Mouse (Mus musculus): ENCODE measurements around the gene Drosha. TPM values are rescaled to one million over a fixed set of nuclear protein-coding genes. Genes with fewer than 3 reads are reported as not detected.
"Not testable (repeated sequence)": the region's sequence is repeated elsewhere in the genome, so short reads cannot be mapped to it uniquely, and the experiment has no call there.

The Drosha gene
- polyA plus RNA-seq, 1 experiment from 2014 or later = 71.3 TPM

DNA sequence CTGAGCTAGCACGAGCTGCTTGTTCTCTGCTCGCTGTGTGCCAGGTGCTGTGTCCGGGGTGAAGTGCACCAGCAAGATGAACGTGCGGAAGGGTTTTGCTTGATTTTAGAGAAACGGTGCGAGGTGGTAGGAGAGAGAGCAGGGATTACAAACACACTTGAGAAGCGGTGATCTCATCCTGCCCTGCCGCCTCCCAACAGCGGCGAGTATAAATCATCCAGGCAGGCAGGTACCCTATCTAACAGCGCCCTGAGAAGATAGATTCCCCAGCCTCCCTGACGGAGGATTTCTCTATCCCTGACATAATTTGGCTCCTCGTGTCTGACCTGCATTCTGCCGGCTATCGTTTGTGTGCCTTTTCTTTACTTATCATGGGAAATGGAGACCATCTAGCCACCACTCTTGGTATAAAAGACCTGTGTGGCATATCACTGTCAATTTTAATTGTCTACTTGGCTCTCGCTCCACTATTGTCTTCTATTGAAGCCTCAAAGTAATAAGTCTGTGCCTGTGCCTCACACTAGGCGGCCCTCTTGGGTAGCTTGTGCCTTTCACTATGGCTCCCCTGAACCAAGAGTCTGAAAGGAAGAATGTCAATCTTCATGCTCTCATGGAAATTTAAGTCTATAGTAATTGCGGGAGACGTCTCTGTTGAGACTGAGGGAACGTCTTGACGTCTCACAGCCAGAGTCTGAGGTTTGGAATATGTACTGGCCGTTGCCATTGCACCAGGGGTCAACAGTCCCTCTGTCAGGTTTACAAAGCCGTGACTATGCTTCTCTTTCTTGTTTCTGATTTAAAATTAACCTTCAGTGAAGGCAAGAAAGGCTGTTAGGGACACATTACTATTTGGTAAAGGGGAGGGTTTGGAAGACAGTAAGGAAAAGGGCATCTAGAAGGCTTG is 95.6 kb downstream of the Drosha start:
- Histone ChIP-seq H3K4me2 (replicated peaks) (no peak overlapping the region), H3K9me3 (no peaks in the 10 kb centered on the region), H3K27ac (replicated peaks) (no peak overlapping the region), H3K27me3 (no peaks in the 10 kb centered on the region), H3K4me1 (no peaks in the 10 kb centered on the region), H3K9ac (replicated peaks) (no peak overlapping the region), H3K4me3 (no peak overlapping the region), H3K36me3 (peaks cover 79% of the 10 kb centered on the region)
- 85% methylated on average over 24 of the region's 24 CpGs for WGBS
- 0 out of 2 replicates have a peak, but pooled peaks have one; percentile 24 for ATAC-seq (ENCODE audit: low FRiP score, low read depth)

- Histone ChIP-seq H3K4me3 (no peak overlapping the region), H3K9ac (replicated peaks) (no peak overlapping the region), H3K4me2 (replicated peaks) (no peak overlapping the region), H3K4me1 (no peaks in the 10 kb centered on the region), H3K27ac (replicated peaks) (no peak overlapping the region), H3K9me3 (no peaks in the 10 kb centered on the region), H3K27me3 (no peaks in the 10 kb centered on the region), H3K36me3 (peaks cover 78% of the 10 kb centered on the region)
- WGBS = 92% methylated on average over 6 of the region's 6 CpGs
- ATAC-seq (ENCODE audit: low FRiP score, low read depth) = no peak
These were observed 97.3 kb downstream of the Drosha start for GRCm38 (mm10) chr15:12921901-12922300.

DNA sequence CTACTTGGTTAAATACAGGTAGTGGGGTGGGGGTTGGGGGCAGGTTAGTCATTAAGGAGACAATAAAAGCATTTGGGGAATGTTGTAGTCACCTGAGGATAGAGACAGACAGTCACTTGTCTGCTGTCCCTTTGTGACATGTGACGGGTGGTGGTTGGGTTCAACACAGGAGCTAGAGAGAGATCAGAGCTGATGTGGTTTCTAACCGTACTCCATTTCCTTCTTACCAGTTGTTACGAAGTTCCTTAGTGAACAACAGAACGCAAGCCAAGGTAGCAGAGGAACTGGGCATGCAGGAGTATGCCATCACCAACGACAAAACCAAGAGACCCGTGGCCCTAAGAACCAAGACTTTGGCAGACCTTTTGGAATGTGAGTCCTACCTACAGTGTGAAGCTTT is 99.2 kb downstream of the Drosha start:
- H3K9ac ChIP-seq (replicated peaks) = no peak overlapping the region
- H3K36me3 ChIP-seq = peaks cover 71% of the 10 kb centered on the region
- H3K4me1 ChIP-seq = no peaks in the 10 kb centered on the region
- H3K9me3 ChIP-seq = no peaks in the 10 kb centered on the region
- WGBS = 95% methylated on average over 6 of the region's 6 CpGs
- no peaks in the 10 kb centered on the region for H3K27me3 ChIP-seq
- H3K27ac ChIP-seq (replicated peaks) = no peak overlapping the region
- H3K4me2 ChIP-seq (replicated peaks) = no peak overlapping the region
- no peak overlapping the region for H3K4me3 ChIP-seq
- no peak for ATAC-seq (ENCODE audit: low FRiP score, low read depth)

GRCm38 (mm10) chr15:12931481-12931880 is 106.9 kb downstream of the Drosha start:
- Histone ChIP-seq H3K36me3 (peaks cover 53% of the 10 kb centered on the region), H3K9me3 (no peaks in the 10 kb centered on the region), H3K27me3 (no peaks in the 10 kb centered on the region), H3K4me2 (replicated peaks) (no peak overlapping the region), H3K9ac (replicated peaks) (no peak overlapping the region), H3K4me1 (no peaks in the 10 kb centered on the region), H3K4me3 (no peak overlapping the region), H3K27ac (replicated peaks) (no peak overlapping the region)
- 90% methylated on average over 5 of the region's 5 CpGs for WGBS
- no peak for ATAC-seq (ENCODE audit: low FRiP score, low read depth)

GRCm38 (mm10) chr15:12936217-12936732 is 111.7 kb downstream of the Drosha start:
- peaks cover 14% of the 10 kb centered on the region for H3K27me3 ChIP-seq
- H3K9me3 ChIP-seq = no peaks in the 10 kb centered on the region
- 93% methylated on average over 10 of the region's 10 CpGs for WGBS
- ATAC-seq (ENCODE audit: low FRiP score, low read depth) = no peak; the same call in 1 of the 2 replicates
- no peak overlapping the region for H3K4me2 ChIP-seq (replicated peaks)
- no peak overlapping the region for H3K4me3 ChIP-seq
- no peak overlapping the region for H3K9ac ChIP-seq (replicated peaks)
- H3K4me1 ChIP-seq = peaks cover 8% of the 10 kb centered on the region; the same call in 1 of the 2 replicates
- H3K27ac ChIP-seq (replicated peaks) = no peak overlapping the region
- peaks cover 25% of the 10 kb centered on the region for H3K36me3 ChIP-seq

GRCm38 (mm10) chr15:12937326-12937725 is 112.7 kb downstream of the Drosha start:
- not testable (repeated sequence) for H3K9ac ChIP-seq (replicated peaks); H3K27ac ChIP-seq (replicated peaks); ATAC-seq (ENCODE audit: low FRiP score, low read depth); H3K4me3 ChIP-seq; H3K4me2 ChIP-seq (replicated peaks); H3K9me3 ChIP-seq
- Histone ChIP-seq H3K27me3 (peaks cover 19% of the 10 kb centered on the region), H3K4me1 (peaks cover 16% of the 10 kb centered on the region), H3K36me3 (peaks cover 25% of the 10 kb centered on the region)
- WGBS = 88% methylated on average over 3 of the region's 3 CpGs

DNA sequence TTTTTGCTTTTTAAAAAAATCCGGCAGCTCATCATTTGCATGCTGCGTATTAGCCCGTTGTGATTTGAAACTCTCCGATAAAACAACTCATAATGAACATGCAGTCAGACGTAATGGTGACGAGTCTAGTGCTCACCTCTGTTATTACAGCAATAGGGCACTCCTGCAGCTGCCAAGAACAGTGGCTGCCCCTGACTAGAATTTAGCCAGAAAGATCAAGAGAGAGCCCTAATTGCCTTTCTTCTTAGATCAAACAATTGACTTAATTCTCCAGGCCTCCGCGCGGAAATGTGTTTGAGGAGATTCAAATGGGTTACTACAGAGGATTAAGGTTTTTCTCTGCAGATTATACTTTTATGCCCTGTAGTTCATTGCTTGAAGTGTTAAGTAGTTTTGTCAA is 116.5 kb downstream of the Drosha start:
- no peaks in the 10 kb centered on the region for H3K9me3 ChIP-seq
- H3K27me3 ChIP-seq = peaks cover 44% of the 10 kb centered on the region
- peak; percentile 35; the same call in 1 of the 2 replicates for ATAC-seq (ENCODE audit: low FRiP score, low read depth)
- no peak overlapping the region for H3K4me3 ChIP-seq
- peak overlapping the region; percentile 9; the same call in 1 of the 2 replicates for H3K4me2 ChIP-seq (replicated peaks)
- 0 out of 2 replicates have a peak, but pooled peaks cover 11% of the 10 kb centered on the region for H3K36me3 ChIP-seq
- H3K9ac ChIP-seq (replicated peaks) = no peak overlapping the region
- no peak overlapping the region for H3K27ac ChIP-seq (replicated peaks)
- 27% methylated on average over 9 of the region's 9 CpGs for WGBS
- peaks cover 16% of the 10 kb centered on the region for H3K4me1 ChIP-seq

- peak overlapping the region; percentile 37 for H3K4me2 ChIP-seq (replicated peaks)
- WGBS = 14% methylated on average over 14 of the region's 14 CpGs
- H3K27ac ChIP-seq (replicated peaks) = no peak overlapping the region
- peak; percentile 60 for ATAC-seq (ENCODE audit: low FRiP score, low read depth)
- H3K9me3 ChIP-seq = no peaks in the 10 kb centered on the region
- no peak overlapping the region for H3K9ac ChIP-seq (replicated peaks)
- H3K4me3 ChIP-seq = no peak overlapping the region
- peaks cover 16% of the 10 kb centered on the region for H3K4me1 ChIP-seq
- H3K27me3 ChIP-seq = peaks cover 44% of the 10 kb centered on the region
- H3K36me3 ChIP-seq = 0 out of 2 replicates have a peak, but pooled peaks cover 5% of the 10 kb centered on the region
These were observed 117.1 kb downstream of the Drosha start for GRCm38 (mm10) chr15:12941651-12942180.

DNA sequence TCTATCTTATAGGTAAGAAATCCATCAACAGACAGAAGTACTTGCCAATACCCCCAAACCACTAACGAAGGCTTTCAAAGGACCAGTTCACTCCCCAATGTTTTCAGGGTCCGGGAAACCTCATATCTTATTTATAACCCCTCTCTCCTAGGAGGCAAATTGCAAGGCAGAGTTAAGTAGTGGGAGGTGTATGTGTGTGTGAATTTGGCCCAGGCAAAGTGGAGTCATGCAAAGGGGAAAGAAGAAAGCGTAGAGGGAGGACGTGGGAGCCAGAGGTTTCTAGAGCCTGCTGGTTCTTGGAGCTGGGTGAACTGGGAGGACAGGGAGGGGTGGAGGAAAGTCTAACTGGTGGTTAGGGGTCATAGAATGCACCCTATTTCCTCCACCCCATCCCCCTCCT is 117.8 kb downstream of the Drosha start:
- H3K9me3 ChIP-seq = no peaks in the 10 kb centered on the region
- H3K4me1 ChIP-seq = peaks cover 16% of the 10 kb centered on the region
- no peak for ATAC-seq (ENCODE audit: low FRiP score, low read depth)
- no peak overlapping the region for H3K9ac ChIP-seq (replicated peaks)
- H3K27ac ChIP-seq (replicated peaks) = no peak overlapping the region
- H3K4me3 ChIP-seq = no peak overlapping the region
- WGBS = 68% methylated on average over 4 of the region's 4 CpGs
- H3K36me3 ChIP-seq = 0 out of 2 replicates have a peak, but pooled peaks cover 3% of the 10 kb centered on the region
- peaks cover 44% of the 10 kb centered on the region for H3K27me3 ChIP-seq
- no peak overlapping the region for H3K4me2 ChIP-seq (replicated peaks)

GRCm38 (mm10) chr15:12958051-12958450 is 133.4 kb downstream of the Drosha start:
- ATAC-seq (ENCODE audit: low FRiP score, low read depth) = no peak
- 86% methylated on average over 5 of the region's 5 CpGs for WGBS

DNA sequence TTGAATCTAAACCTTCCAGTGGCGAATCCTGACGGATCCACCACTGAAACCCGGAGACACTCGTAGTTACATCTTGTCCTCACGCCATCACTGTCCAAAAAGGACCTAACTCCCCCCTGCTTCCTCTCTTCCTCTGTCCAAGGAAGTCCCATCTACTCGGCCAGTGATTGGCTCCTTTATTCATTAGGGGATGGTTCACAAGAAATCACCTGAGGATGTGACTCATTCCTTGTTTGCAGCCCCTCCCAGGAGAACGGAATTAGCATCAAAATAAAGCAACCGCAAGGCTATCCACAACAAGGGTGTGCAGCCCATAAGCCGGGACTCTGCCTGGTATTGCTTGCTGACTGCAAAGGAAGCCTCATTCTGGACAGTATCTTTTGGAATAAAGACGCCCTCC is 137.6 kb downstream of the Drosha start:
- H3K9me3 ChIP-seq = no peaks in the 10 kb centered on the region
- no peaks in the 10 kb centered on the region for H3K27me3 ChIP-seq
- H3K4me1 ChIP-seq = 0 out of 2 replicates have a peak, but pooled peaks cover 2% of the 10 kb centered on the region
- ATAC-seq (ENCODE audit: low FRiP score, low read depth) = no peak
- H3K4me2 ChIP-seq (replicated peaks) = no peak overlapping the region
- no peak overlapping the region for H3K27ac ChIP-seq (replicated peaks)
- H3K9ac ChIP-seq (replicated peaks) = no peak overlapping the region
- no peaks in the 10 kb centered on the region for H3K36me3 ChIP-seq
- no peak overlapping the region for H3K4me3 ChIP-seq
- 83% methylated on average over 10 of the region's 10 CpGs for WGBS

More at GRCm38 (mm10) chr15:12958051-12958450, 133.4 kb downstream of the Drosha start:
- no peaks in the 10 kb centered on the region for H3K36me3 ChIP-seq
- H3K9me3 ChIP-seq = peaks cover 8% of the 10 kb centered on the region
- H3K4me2 ChIP-seq (replicated peaks) = no peak overlapping the region
- no peak overlapping the region for H3K4me3 ChIP-seq
- H3K4me1 ChIP-seq = no peaks in the 10 kb centered on the region
- no peaks in the 10 kb centered on the region for H3K27me3 ChIP-seq
- no peak overlapping the region for H3K27ac ChIP-seq (replicated peaks)
- H3K9ac ChIP-seq (replicated peaks) = no peak overlapping the region

GRCm38 (mm10) chr15:12965209-12965608 is 140.6 kb downstream of the Drosha start:
- Histone ChIP-seq H3K27me3 (no peaks in the 10 kb centered on the region), H3K27ac (replicated peaks) (no peak overlapping the region), H3K4me1 (0 out of 2 replicates have a peak, but pooled peaks cover 2% of the 10 kb centered on the region), H3K4me2 (replicated peaks) (no peak overlapping the region), H3K4me3 (no peak overlapping the region), H3K9me3 (no peaks in the 10 kb centered on the region), H3K9ac (replicated peaks) (no peak overlapping the region), H3K36me3 (no peaks in the 10 kb centered on the region)
- ATAC-seq (ENCODE audit: low FRiP score, low read depth) = no peak
- 83% methylated on average over 5 of the region's 5 CpGs for WGBS
